Mouse (Mus musculus): ENCODE results near the gene Wipf3. TPM values are rescaled to one million over a fixed set of nuclear protein-coding genes. Genes with fewer than 3 reads are reported as not detected.
A peak's percentile ranks its signal among the peaks of the same experiment; 100 is the strongest.

Gene Wipf3
- polyA plus RNA-seq, 1 experiment from 2014 or later: 4.5 TPM

DNA sequence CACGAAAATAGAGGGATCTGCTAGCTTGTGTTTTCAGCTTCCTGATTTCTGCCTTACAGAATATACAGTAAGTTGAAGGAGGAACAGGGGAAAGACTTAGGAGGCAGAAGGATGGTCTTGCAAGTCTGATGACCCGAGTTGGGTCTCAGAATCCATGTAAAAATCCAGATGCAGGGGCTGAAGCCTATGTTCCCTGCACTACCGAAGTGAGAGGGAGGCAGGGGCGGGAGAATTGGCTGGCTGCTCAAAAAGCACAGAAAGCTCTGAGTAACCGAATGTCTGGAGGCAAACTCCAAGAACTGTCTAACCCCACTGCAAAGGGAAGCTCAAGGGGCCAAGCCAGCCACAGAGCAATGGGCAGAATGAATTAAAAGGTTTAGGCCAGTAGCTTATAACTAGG, 41.7 kb upstream of the Wipf3 start:
- no peaks in the 10 kb centered on the region for H3K36me3 ChIP-seq (ENCODE audit: control insufficient read depth, insufficient read depth)
- no peak overlapping the region for H3K4me3 ChIP-seq (ENCODE audit: low read depth, low read length)
- no peak overlapping the region for H3K9ac ChIP-seq (ENCODE audit: low read depth, low read length)
- no peak overlapping the region for H3K27ac ChIP-seq (ENCODE audit: low read depth, low read length)
- no peak for TF ChIP-seq CTCF (IDR thresholded peaks at IDR 0.05; ENCODE audit: low read depth)
- no peaks in the 10 kb centered on the region for H3K4me1 ChIP-seq (replicated peaks; ENCODE audit: control insufficient read depth, insufficient read depth, low read length)
- no peak for ATAC-seq
- no peaks in the 10 kb centered on the region for H3K9me3 ChIP-seq (ENCODE audit: control insufficient read depth)
- WGBS: 79% methylated on average over 5 of the region's 5 CpGs
- H3K27me3 ChIP-seq (replicated peaks; ENCODE audit: control insufficient read depth, insufficient read depth, low read length): no peaks in the 10 kb centered on the region
- no peak overlapping the region for H3K4me2 ChIP-seq (replicated peaks; ENCODE audit: low read depth)

- Histone ChIP-seq H3K9me3 (ENCODE audit: control insufficient read depth) (no peaks in the 10 kb centered on the region), H3K27ac (ENCODE audit: low read depth, low read length) (no peak overlapping the region), H3K4me2 (replicated peaks; ENCODE audit: low read depth) (no peak overlapping the region; the same call in 1 of the 2 replicates), H3K4me1 (replicated peaks; ENCODE audit: control insufficient read depth, insufficient read depth, low read length) (no peaks in the 10 kb centered on the region), H3K36me3 (ENCODE audit: control insufficient read depth, insufficient read depth) (no peaks in the 10 kb centered on the region), H3K4me3 (ENCODE audit: low read depth, low read length) (no peak overlapping the region), H3K27me3 (replicated peaks; ENCODE audit: control insufficient read depth, insufficient read depth, low read length) (no peaks in the 10 kb centered on the region), H3K9ac (ENCODE audit: low read depth, low read length) (no peak overlapping the region)
- ATAC-seq: no peak
- 55% methylated on average over 7 of the region's 7 CpGs for WGBS
- TF ChIP-seq CTCF (IDR thresholded peaks at IDR 0.05; ENCODE audit: low read depth): 0 out of 2 replicates have a peak, but pooled peaks have one; percentile 11
These were observed 40.6 kb upstream of the Wipf3 start for GRCm38 (mm10) chr6:54388690-54389275.

DNA sequence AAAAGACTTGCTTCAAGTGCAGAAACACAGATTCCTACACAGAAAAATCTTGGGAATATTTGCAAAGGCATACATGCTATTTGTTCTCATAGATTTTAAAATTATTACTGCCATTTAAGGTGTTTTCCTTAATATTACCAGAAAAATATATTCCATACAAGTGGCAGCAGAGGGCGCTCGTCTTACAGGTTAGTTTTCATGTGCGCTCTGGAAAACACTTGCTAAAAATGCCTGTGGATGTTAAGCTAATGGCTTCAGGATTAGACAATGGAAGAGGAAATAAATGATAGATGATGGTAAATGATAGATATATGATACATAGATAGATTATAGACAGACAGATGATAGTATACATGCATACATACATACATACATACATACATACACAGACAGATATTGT, 37.6 kb upstream of the Wipf3 start:
- Histone ChIP-seq H3K27ac (ENCODE audit: low read depth, low read length) (no peak overlapping the region), H3K9me3 (ENCODE audit: control insufficient read depth) (no peaks in the 10 kb centered on the region), H3K4me3 (ENCODE audit: low read depth, low read length) (no peak overlapping the region), H3K27me3 (replicated peaks; ENCODE audit: control insufficient read depth, insufficient read depth, low read length) (no peaks in the 10 kb centered on the region), H3K4me1 (replicated peaks; ENCODE audit: control insufficient read depth, insufficient read depth, low read length) (no peaks in the 10 kb centered on the region), H3K4me2 (replicated peaks; ENCODE audit: low read depth) (no peak overlapping the region), H3K36me3 (ENCODE audit: control insufficient read depth, insufficient read depth) (no peaks in the 10 kb centered on the region), H3K9ac (ENCODE audit: low read depth, low read length) (no peak overlapping the region)
- 3% methylated on average over 3 of the region's 3 CpGs for WGBS
- TF ChIP-seq CTCF (IDR thresholded peaks at IDR 0.05; ENCODE audit: low read depth): peak; percentile 82
- no peak for ATAC-seq

DNA sequence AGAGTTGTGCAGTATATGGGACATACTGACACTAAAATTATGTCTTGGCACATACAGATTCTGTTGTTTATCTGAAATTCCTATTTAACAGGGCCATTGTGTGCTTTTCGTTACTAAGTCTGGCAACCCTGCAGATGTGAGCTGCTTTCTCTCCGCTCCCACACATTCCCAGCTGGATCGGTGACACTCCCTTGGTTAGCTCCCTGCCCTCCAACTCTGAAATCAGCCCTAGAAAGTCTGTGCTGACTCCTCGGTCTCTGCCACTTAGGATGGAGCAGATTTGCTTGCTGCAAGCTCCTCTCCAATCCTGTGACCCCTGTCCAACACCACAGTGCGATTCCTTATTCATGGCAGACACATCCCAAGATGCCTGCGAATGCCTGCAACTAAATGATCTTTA, 35.5 kb upstream of the Wipf3 start:
- H3K9me3 ChIP-seq (ENCODE audit: control insufficient read depth): no peaks in the 10 kb centered on the region
- no peak overlapping the region for H3K27ac ChIP-seq (ENCODE audit: low read depth, low read length)
- no peaks in the 10 kb centered on the region for H3K27me3 ChIP-seq (replicated peaks; ENCODE audit: control insufficient read depth, insufficient read depth, low read length)
- 67% methylated on average over 6 of the region's 6 CpGs for WGBS
- no peak for TF ChIP-seq CTCF (IDR thresholded peaks at IDR 0.05; ENCODE audit: low read depth)
- H3K4me2 ChIP-seq (replicated peaks; ENCODE audit: low read depth): no peak overlapping the region
- no peaks in the 10 kb centered on the region; the same call in 1 of the 2 replicates for H3K4me1 ChIP-seq (replicated peaks; ENCODE audit: control insufficient read depth, insufficient read depth, low read length)
- H3K4me3 ChIP-seq (ENCODE audit: low read depth, low read length): no peak overlapping the region
- no peaks in the 10 kb centered on the region for H3K36me3 ChIP-seq (ENCODE audit: control insufficient read depth, insufficient read depth)
- H3K9ac ChIP-seq (ENCODE audit: low read depth, low read length): no peak overlapping the region
- ATAC-seq: no peak

- no peak overlapping the region for H3K27ac ChIP-seq (ENCODE audit: low read depth, low read length)
- TF ChIP-seq CTCF (IDR thresholded peaks at IDR 0.05; ENCODE audit: low read depth): no peak
- H3K27me3 ChIP-seq (replicated peaks; ENCODE audit: control insufficient read depth, insufficient read depth, low read length): no peaks in the 10 kb centered on the region
- no peak overlapping the region for H3K4me3 ChIP-seq (ENCODE audit: low read depth, low read length)
- WGBS: 50% methylated on average over 11 of the region's 11 CpGs
- H3K9ac ChIP-seq (ENCODE audit: low read depth, low read length): no peak overlapping the region
- ATAC-seq: no peak
- H3K4me2 ChIP-seq (replicated peaks; ENCODE audit: low read depth): no peak overlapping the region
- no peaks in the 10 kb centered on the region for H3K36me3 ChIP-seq (ENCODE audit: control insufficient read depth, insufficient read depth)
- no peaks in the 10 kb centered on the region; the same call in 1 of the 2 replicates for H3K4me1 ChIP-seq (replicated peaks; ENCODE audit: control insufficient read depth, insufficient read depth, low read length)
- no peaks in the 10 kb centered on the region for H3K9me3 ChIP-seq (ENCODE audit: control insufficient read depth)
These were observed 30.0 kb upstream of the Wipf3 start for GRCm38 (mm10) chr6:54399194-54399923.

- Histone ChIP-seq H3K9me3 (ENCODE audit: control insufficient read depth) (no peaks in the 10 kb centered on the region), H3K36me3 (ENCODE audit: control insufficient read depth, insufficient read depth) (no peaks in the 10 kb centered on the region), H3K4me3 (ENCODE audit: low read depth, low read length) (no peak overlapping the region), H3K9ac (ENCODE audit: low read depth, low read length) (no peak overlapping the region), H3K27me3 (replicated peaks; ENCODE audit: control insufficient read depth, insufficient read depth, low read length) (no peaks in the 10 kb centered on the region), H3K27ac (ENCODE audit: low read depth, low read length) (no peak overlapping the region), H3K4me2 (replicated peaks; ENCODE audit: low read depth) (no peak overlapping the region), H3K4me1 (replicated peaks; ENCODE audit: control insufficient read depth, insufficient read depth, low read length) (no peaks in the 10 kb centered on the region; the same call in 1 of the 2 replicates)
- WGBS: 84% methylated on average over 2 of the region's 2 CpGs
- ATAC-seq: no peak
- no peak for TF ChIP-seq CTCF (IDR thresholded peaks at IDR 0.05; ENCODE audit: low read depth)
These were observed 27.9 kb upstream of the Wipf3 start for GRCm38 (mm10) chr6:54401503-54401902.

All from intestine, postnatal 0 days (tissue).